Mouse (Mus musculus) cortical plate, adult 2 months (tissue): Measurements from ENCODE around the gene Asic5. TPM values are rescaled to one million over a fixed set of nuclear protein-coding genes. Genes with fewer than 3 reads are reported as not detected.

ENCODE experiments used
- H3K27ac ChIP-seq: fragments of 200-500 bp; 2 replicates; pipeline ENCODE4 v1.5.1; 2012; ENCODE audit warnings: low read length, control low read depth, inconsistent platforms; ENCODE audit not compliant: insufficient read depth
- H3K4me1 ChIP-seq: fragments of 200-500 bp; 2 replicates; pipeline ENCODE4 v1.6.1; 2011; ENCODE audit warnings: low read length; ENCODE audit not compliant: control insufficient read depth, insufficient read depth
- H3K4me3 ChIP-seq: fragments of 200-500 bp; 2 replicates; pipeline ENCODE4 v1.5.1; 2011; ENCODE audit warnings: mild to moderate bottlenecking, low read length, control low read depth; ENCODE audit not compliant: insufficient read depth
- CTCF ChIP-seq: fragments of 200-500 bp; IDR thresholded peaks from 2 replicates; pipeline ENCODE4 v1.5.1; 2011; ENCODE audit warnings: mild to moderate bottlenecking, control low read depth, low read length; ENCODE audit not compliant: insufficient read depth; ENCODE audit errors: extremely low read depth
- POLR2A ChIP-seq: fragments of 200-500 bp; IDR thresholded peaks from 2 replicates; pipeline ENCODE4 v1.6.1; 2011; ENCODE audit warnings: mild to moderate bottlenecking, low read length, control low read depth; ENCODE audit not compliant: insufficient read depth; ENCODE audit errors: extremely low read depth
- polyA plus RNA-seq: library from polyadenylated mRNA; depleted of rRNA; stranded (reverse); fragments of >200 nt; gene quantifications from 2 replicates; pipeline ENCODE4 v1.2.3, GENCODE M21; 2012; rRNA removed

Asic5 gene
- polyA plus RNA-seq, 1 experiment: not detected

DNA sequence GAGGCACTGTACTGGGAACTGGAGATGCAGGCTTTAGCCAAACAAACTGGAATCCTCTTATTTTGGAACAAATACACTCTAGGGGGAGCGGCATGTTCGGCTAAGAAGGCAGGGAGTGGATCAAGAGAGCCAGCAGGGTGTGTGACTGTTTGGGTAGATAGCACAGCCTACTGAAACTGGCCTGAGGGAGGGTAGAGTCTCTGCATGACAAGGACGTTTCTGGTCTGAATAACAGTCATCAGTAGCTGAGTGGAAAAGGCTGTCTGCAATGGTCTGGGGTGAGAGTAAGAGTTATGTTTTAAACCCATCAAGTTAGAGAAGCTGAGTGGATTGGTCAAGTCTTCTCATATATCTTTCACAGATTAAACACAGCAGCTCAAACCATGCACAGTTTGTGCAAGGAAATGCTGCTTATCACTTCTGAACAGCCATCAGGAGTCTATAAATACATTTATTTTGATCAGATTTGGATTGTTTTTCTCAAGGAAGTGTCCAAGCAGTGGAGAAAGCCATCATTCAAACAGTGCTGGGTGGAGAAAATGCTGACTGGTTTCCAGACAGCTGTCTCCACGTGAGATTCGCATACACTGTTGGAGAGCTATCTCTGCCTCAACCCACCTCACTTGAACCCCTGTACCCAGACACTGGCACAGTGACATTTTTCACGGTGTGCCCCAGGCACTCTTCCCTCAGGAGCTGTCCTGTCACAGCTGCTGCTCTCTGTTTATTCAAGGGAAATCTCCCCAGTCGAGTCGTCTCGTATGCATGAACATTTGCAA lies 79.5 kb downstream of the Asic5 start:
- TF ChIP-seq CTCF (no peak), POLR2A (no peak)
- Histone ChIP-seq H3K4me3 (no peak overlapping the region), H3K4me1 (peaks cover 11% of the 10 kb centered on the region), H3K27ac (no peak overlapping the region)

DNA sequence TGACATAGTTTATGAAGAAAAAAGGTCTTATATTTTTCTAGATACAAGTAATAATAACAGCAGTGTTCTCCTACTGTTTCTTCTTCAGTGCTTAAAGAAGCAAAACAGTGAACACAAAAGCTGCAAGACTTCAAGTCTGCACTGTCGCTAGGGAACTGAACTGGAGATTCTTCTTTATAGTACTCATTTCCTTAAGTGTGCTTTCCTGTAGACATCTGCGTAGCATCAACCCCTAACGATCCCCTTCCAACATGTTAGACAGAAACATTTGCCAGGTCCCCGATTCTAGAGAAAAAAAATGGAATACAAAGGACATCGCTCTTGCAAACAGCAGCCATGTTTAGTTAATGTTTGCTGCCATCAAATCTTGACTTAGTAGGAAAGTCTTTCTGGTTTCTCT lies 85.7 kb downstream of the Asic5 start:
- H3K4me1 ChIP-seq: peaks cover 12% of the 10 kb centered on the region
- H3K27ac ChIP-seq: no peak overlapping the region
- no peak overlapping the region for H3K4me3 ChIP-seq
- TF ChIP-seq CTCF: no peak
- TF ChIP-seq POLR2A: no peak

Other genes with a start within 250 kb of the Asic5 start
- gene Ctso, start 49.7 kb upstream of the Asic5 start, polyA plus RNA-seq: 26.2 and 26.5 TPM in 2 replicates
- gene Tdo2, start 6.1 kb upstream of the Asic5 start, polyA plus RNA-seq: 0.52 and 1.6 TPM in 2 replicates
- 120 and 121 TPM in 2 replicates for gene Gucy1b1, start 92.4 kb downstream of the Asic5 start, polyA plus RNA-seq
- 41.3 and 45.0 TPM in 2 replicates for gene Gucy1a1, start 163.5 kb downstream of the Asic5 start, polyA plus RNA-seq